Mouse (Mus musculus) layer of hippocampus, postnatal 10 days (tissue): ENCODE measurements around the gene Adcy10. TPM values are rescaled to one million over a fixed set of nuclear protein-coding genes. Genes with fewer than 3 reads are reported as not detected.

Experiments used
- DNase-seq, 2 experiments: peaks; one replicate each; pipeline ENCODE4 v3.0.0; 2021; ENCODE audit warnings: low spot score in 2 of 2
- total RNA-seq, 2 experiments: library from RNA; stranded (reverse); gene quantifications; 2 replicates each; pipeline ENCODE4 v1.2.3; 2021

Gene Adcy10
- total RNA-seq, 2 experiments from 2014 or later: 0.55 TPM; not detected in 1

DNA sequence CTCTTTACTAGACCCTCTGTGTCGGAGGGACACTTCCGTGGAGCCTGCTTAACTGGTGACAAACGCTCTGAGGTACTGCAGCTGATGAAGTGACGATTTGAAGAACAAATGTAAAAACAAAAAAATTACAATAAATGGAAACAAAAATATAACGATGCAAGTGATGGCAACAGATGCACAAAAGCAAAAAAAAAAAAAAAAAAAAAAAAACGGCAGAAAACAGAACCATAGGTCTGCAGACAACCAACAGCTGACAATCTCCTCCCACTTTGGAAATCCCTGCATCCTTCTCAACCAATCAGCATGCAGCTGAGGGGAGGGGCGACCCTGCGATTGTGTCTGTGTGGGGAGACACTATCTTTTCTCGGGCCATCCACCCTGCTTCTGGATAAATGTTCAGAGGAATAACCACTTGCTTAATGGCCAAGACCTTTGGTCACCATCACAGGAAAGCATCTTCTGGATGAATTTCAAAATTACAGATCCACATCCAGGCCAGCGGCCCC, 116.8 kb downstream of the Adcy10 start:
- no peak for DNase-seq

DNA sequence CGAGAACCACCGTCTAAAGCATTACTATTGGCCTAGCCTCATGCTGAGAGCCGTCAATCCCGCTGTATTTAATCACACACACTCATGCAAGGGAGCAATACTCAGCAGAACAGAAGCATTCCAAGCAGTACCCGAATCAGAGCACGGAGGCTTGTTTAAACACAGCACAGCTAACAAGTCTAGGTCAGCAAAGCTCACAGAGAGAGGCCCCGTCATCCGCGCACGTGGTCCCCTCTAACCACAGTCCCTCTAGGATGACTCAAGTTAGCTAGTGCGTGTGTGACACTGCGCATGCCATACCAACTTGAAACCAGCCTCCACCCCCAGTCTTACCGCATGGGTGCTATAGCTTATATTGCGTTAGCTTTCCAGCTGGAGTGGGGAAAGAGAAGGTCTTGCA, 118.2 kb downstream of the Adcy10 start:
- no peak for DNase-seq

- DNase-seq: no peak
Observed at GRCm38 (mm10) chr1:165604203-165604602, 119.2 kb downstream of the Adcy10 start.

GRCm38 (mm10) chr1:165605108-165605507, 120.1 kb downstream of the Adcy10 start:
- DNase-seq: no peak

- no peak for DNase-seq
Observed at GRCm38 (mm10) chr1:165605774-165606173, 120.8 kb downstream of the Adcy10 start.

DNA sequence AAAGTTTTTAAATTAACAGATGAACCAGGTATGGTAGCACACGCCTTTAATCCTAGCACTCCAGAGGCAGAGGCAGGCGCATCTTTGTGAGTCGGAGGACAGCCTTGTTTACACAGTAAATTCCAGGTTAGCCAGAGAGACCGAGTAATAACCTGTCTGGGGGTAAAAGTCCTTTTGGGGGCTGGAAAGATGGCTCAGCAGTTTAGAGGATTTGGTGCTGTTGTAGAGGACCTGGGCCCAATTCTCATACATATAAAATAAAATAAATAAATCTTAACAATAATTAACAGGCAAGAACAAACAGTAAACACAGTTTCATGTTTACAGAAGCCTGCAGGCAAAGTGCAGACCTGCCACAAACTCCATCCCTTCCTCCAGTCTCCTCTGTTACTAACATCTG, 123.9 kb downstream of the Adcy10 start:
- no peak for DNase-seq

GRCm38 (mm10) chr1:165609495-165610320, 124.7 kb downstream of the Adcy10 start:
- DNase-seq: no peak

DNA sequence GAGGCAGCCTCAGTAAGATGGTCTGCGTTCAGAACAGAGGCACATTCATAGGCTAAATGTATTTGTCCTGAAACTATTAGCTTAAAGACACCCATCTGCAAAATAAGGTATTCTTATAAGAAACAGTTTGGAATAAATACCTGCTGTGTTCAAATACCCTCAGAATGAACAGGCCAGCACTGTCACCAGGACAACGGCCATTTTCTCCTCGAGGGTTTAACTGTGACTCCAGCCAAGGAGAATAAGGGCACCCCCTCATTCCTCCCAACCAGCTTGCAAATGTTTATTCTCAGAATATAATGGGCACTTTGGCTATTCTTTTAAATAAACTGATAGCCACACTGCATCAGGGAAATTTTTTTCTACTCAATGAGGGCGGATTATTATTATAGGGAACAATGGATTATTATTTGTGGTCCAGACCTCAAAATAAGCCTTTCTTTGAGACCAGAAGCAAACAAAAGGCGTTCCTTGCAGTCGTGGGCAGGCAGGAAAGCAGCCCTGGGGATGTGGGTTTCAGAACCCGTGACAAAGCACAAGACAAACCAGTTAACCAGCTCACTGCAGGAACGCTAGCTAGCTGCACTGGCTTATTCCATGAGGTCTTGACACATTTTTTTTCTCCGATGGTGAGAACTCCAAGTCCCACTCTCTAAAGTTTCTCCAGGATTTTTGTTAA, 125.5 kb downstream of the Adcy10 start:
- DNase-seq: no peak

DNA sequence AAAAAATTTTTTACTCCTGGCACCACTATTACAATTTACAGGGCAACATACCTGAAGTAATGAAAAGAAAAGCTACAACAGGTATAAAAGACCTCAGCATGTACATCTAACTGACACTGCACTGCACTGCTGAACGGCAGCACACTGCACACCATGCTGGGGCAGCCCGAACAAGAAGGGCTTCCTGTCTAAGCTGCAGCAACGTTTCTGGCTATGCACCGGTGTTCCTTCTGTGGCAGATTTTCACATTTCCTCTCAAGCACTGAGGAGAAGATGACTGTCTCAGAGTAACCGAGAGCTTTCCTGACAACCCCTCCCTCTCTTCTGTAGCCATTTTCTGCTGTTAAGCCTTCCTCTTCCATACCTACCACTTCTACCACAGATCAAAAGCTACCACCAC, 127.7 kb downstream of the Adcy10 start:
- DNase-seq: no peak

GRCm38 (mm10) chr1:165613926-165614325, 128.9 kb downstream of the Adcy10 start:
- no peak for DNase-seq

- no peak for DNase-seq
Observed at GRCm38 (mm10) chr1:165614793-165615192, 129.8 kb downstream of the Adcy10 start.

GRCm38 (mm10) chr1:165616652-165617051, 131.7 kb downstream of the Adcy10 start:
- no peak for DNase-seq

GRCm38 (mm10) chr1:165617166-165617891, 132.3 kb downstream of the Adcy10 start:
- DNase-seq: no peak

GRCm38 (mm10) chr1:165618201-165618624, 133.2 kb downstream of the Adcy10 start:
- DNase-seq: no peak

DNA sequence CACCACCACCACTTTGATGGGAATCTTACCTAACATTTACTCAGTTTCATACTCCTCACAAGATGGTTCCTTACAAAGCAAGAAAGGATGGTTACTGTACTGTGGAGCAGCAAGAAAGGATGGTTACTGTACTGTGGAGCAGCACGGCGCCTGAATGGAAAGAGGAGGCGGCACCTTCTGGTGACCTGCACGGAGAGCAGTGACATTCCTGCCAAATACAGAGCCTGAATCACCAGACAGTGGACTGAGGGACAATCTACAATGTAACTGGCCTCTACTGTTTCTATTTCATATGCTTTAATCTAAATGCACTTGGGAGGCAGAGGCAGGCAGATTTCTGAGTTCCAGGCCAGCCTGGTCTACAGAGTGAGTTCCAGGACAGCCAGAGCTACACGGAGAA, 140.1 kb downstream of the Adcy10 start:
- DNase-seq: no peak

DNA sequence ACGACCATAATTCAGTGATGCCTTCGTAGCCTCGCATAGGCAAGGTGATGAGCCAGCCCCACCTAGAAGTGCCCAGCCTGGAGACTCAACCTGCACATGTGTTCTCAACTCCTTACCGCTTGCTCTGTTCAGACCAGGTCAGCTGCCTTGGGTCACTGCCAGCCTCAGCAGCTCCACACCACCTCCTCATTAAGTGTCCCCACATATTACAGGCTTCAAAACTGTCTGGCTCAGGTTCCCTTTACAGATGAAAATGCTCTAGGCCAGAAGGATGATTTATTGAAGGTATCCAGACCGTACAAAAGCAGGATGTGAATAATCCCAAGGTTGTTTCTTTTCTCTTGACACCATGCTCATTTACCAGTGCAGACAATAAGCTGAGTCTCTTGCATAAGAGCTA, 140.9 kb downstream of the Adcy10 start:
- no peak for DNase-seq

Other genes with a start within 250 kb of the Adcy10 start
- 10 to 100 TPM; 74.4 to 78.0 TPM for gene Tiprl, start 248.2 kb upstream of the Adcy10 start, total RNA-seq
- 10 to 100 TPM; 49.1 to 50.3 TPM for gene Gpr161, start 189.4 kb upstream of the Adcy10 start, total RNA-seq
- 10 to 100 TPM; 79.2 to 81.0 TPM for gene Dcaf6, start 24.7 kb upstream of the Adcy10 start, total RNA-seq
- gene Mpc2, start 24.5 kb upstream of the Adcy10 start, total RNA-seq: 100 to 1,000 TPM; 124 to 128 TPM
- 10 to 100 TPM; 78.4 to 83.3 TPM for gene Mpzl1, start 149.4 kb downstream of the Adcy10 start, total RNA-seq
- 1 to 10 TPM; 6.8 to 6.9 TPM for gene Rcsd1, start 224.6 kb downstream of the Adcy10 start, total RNA-seq